Mouse (Mus musculus) neural tube, embryonic 14.5 days (tissue): ENCODE measurements around the gene Mmp11. TPM values are rescaled to one million over a fixed set of nuclear protein-coding genes. Genes with fewer than 3 reads are reported as not detected.
"Not testable (repeated sequence)": the region's sequence is repeated elsewhere in the genome, so short reads cannot be mapped to it uniquely, and the experiment has no call there.

Source experiments
- ATAC-seq: fragments of 200-750 bp; cut with Nextera tagmentation; 2 replicates; pipeline ENCODE4 v1.8.0; 2017; ENCODE audit warnings: low read depth, mild to moderate bottlenecking, moderate TSS enrichment, moderate library complexity
- H3K27ac ChIP-seq: fragments of 300-500 bp; sonication (generic); 2 replicates; pipeline ENCODE4 v1.5.1; 2014; ENCODE audit warnings: low read depth, mild to moderate bottlenecking, control low read depth, low read length, moderate library complexity, mixed read lengths
- H3K27me3 ChIP-seq: fragments of 300-500 bp; sonication (generic); 2 replicates; pipeline ENCODE4 v1.6.1; 2014; ENCODE audit warnings: low read length; ENCODE audit not compliant: control insufficient read depth, insufficient read depth
- H3K36me3 ChIP-seq: fragments of 300-500 bp; sonication (generic); 2 replicates; pipeline ENCODE4 v1.6.1; 2014; ENCODE audit warnings: low read length, mixed read lengths; ENCODE audit not compliant: control insufficient read depth, insufficient read depth
- H3K4me1 ChIP-seq: fragments of 300-500 bp; sonication (generic); 2 replicates; pipeline ENCODE4 v1.6.1; 2014; ENCODE audit warnings: low read length; ENCODE audit not compliant: control insufficient read depth, insufficient read depth
- H3K4me2 ChIP-seq: fragments of 300-500 bp; sonication (generic); 2 replicates; pipeline ENCODE4 v1.6.1; 2014; ENCODE audit warnings: mild to moderate bottlenecking, low read depth, low read length, control low read depth
- H3K4me3 ChIP-seq: fragments of 300-500 bp; sonication (generic); 2 replicates; pipeline ENCODE4 v1.5.1; 2014; ENCODE audit warnings: low read depth, low read length, control low read depth, mixed read lengths
- H3K9ac ChIP-seq: fragments of 300-500 bp; sonication (generic); replicated peaks from 2 replicates; pipeline ENCODE4 v1.6.1; 2014; ENCODE audit warnings: low read depth, mild to moderate bottlenecking, control low read depth, low read length, mixed read lengths
- H3K9me3 ChIP-seq: fragments of 300-500 bp; sonication (generic); 2 replicates; pipeline ENCODE4 v1.6.1; 2016; ENCODE audit warnings: low read length; ENCODE audit not compliant: control insufficient read depth
- WGBS: fragments of 180-500 bp; shearing (Covaris S2); extraction: QIAGEN DNeasy Blood & Tissue Kit; methylation state at CpG from one replicate; pipeline ENCODE4 v1.1.7; 2014; 5-methylcytosine and 5-hydroxymethylcytosine counted together
- polyA plus RNA-seq: library from polyadenylated mRNA; unstranded; fragments of >200 nt; fragmentation: Nextera tagmentation; extraction: Ambion mirVana; gene quantifications from 2 replicates; pipeline ENCODE4 v1.2.1, GENCODE M21; 2014

Gene Mmp11
- polyA plus RNA-seq, 1 experiment from 2014 or later = 15.3 TPM

GRCm38 (mm10) chr10:75894601-75895000 lies 41.7 kb downstream of the Mmp11 start:
- no peaks in the 10 kb centered on the region; the same call in none of the 2 replicates for H3K4me1 ChIP-seq
- no peak overlapping the region for H3K9ac ChIP-seq
- peaks cover 29% of the 10 kb centered on the region for H3K36me3 ChIP-seq
- no peak for ATAC-seq
- 79% methylated on average over 6 of the region's 6 CpGs for WGBS
- H3K27me3 ChIP-seq = no peaks in the 10 kb centered on the region
- H3K4me2 ChIP-seq = no peak overlapping the region
- no peaks in the 10 kb centered on the region for H3K9me3 ChIP-seq
- H3K4me3 ChIP-seq = no peak overlapping the region
- no peak overlapping the region for H3K27ac ChIP-seq

GRCm38 (mm10) chr10:75893089-75893750 lies 43.1 kb downstream of the Mmp11 start, which contains the start of gene Derl3:
TSS of gene Derl3 (plus strand) at chr10:75893413.
- Histone ChIP-seq H3K9me3 (no peaks in the 10 kb centered on the region), H3K36me3 (peaks cover 29% of the 10 kb centered on the region), H3K27ac (peak within 1 kb of the TSS; percentile 40; the same call in 1 of the 2 replicates), H3K4me1 (no peaks in the 10 kb centered on the region; the same call in none of the 2 replicates), H3K4me3 (peak within 1 kb of the TSS; percentile 33), H3K27me3 (no peaks in the 10 kb centered on the region), H3K9ac (peak within 1 kb of the TSS; percentile 55), H3K4me2 (peak within 1 kb of the TSS; percentile 84)
- WGBS = 2% methylated on average over 51 of the region's 51 CpGs
- peak; percentile 99 for ATAC-seq

- H3K4me1 ChIP-seq = no peaks in the 10 kb centered on the region; the same call in none of the 2 replicates
- H3K4me3 ChIP-seq = no peak overlapping the region
- no peak overlapping the region for H3K27ac ChIP-seq
- peaks cover under 1% of the 10 kb centered on the region; the same call in 1 of the 2 replicates for H3K36me3 ChIP-seq
- H3K27me3 ChIP-seq = no peaks in the 10 kb centered on the region
- no peaks in the 10 kb centered on the region for H3K9me3 ChIP-seq
- no peak for ATAC-seq
- H3K9ac ChIP-seq = no peak overlapping the region
- H3K4me2 ChIP-seq = no peak overlapping the region
- 55% methylated on average over 8 of the region's 8 CpGs for WGBS
Measured at GRCm38 (mm10) chr10:75889406-75890153, 46.7 kb downstream of the Mmp11 start.

GRCm38 (mm10) chr10:75887504-75887903 lies 48.8 kb downstream of the Mmp11 start:
- not testable (repeated sequence) for H3K4me3 ChIP-seq, H3K36me3 ChIP-seq, H3K27ac ChIP-seq, H3K4me2 ChIP-seq, ATAC-seq, H3K27me3 ChIP-seq, H3K9me3 ChIP-seq, H3K9ac ChIP-seq, H3K4me1 ChIP-seq
- 93% methylated on average over 5 of the region's 5 CpGs for WGBS

GRCm38 (mm10) chr10:75884742-75885141 lies 51.6 kb downstream of the Mmp11 start:
- H3K36me3 ChIP-seq = no peaks in the 10 kb centered on the region
- WGBS = 95% methylated on average over 8 of the region's 8 CpGs
- H3K4me3 ChIP-seq = no peak overlapping the region
- no peak overlapping the region for H3K9ac ChIP-seq
- H3K4me1 ChIP-seq = no peaks in the 10 kb centered on the region
- H3K4me2 ChIP-seq = no peak overlapping the region
- no peak overlapping the region for H3K27ac ChIP-seq
- H3K27me3 ChIP-seq = no peaks in the 10 kb centered on the region
- H3K9me3 ChIP-seq = no peaks in the 10 kb centered on the region
- no peak for ATAC-seq

GRCm38 (mm10) chr10:75883232-75883552 lies 53.1 kb downstream of the Mmp11 start:
- Histone ChIP-seq H3K4me1 (no peaks in the 10 kb centered on the region), H3K4me3 (no peak overlapping the region), H3K4me2 (no peak overlapping the region), H3K9me3 (no peaks in the 10 kb centered on the region), H3K36me3 (no peaks in the 10 kb centered on the region), H3K27me3 (no peaks in the 10 kb centered on the region), H3K9ac (no peak overlapping the region), H3K27ac (no peak overlapping the region)
- ATAC-seq = peak; percentile 72
- WGBS = under 1% methylated on average over 10 of the region's 10 CpGs

GRCm38 (mm10) chr10:75882433-75883231 lies 53.7 kb downstream of the Mmp11 start:
- Histone ChIP-seq H3K4me1 (no peaks in the 10 kb centered on the region), H3K9me3 (no peaks in the 10 kb centered on the region), H3K4me3 (no peak overlapping the region), H3K27ac (no peak overlapping the region), H3K9ac (no peak overlapping the region), H3K4me2 (no peak overlapping the region), H3K27me3 (no peaks in the 10 kb centered on the region), H3K36me3 (no peaks in the 10 kb centered on the region)
- 6% methylated on average over 15 of the region's 15 CpGs for WGBS
- ATAC-seq = peak; percentile 47; the same call in 1 of the 2 replicates

- Histone ChIP-seq H3K27me3 (no peaks in the 10 kb centered on the region), H3K4me3 (no peak overlapping the region), H3K9me3 (no peaks in the 10 kb centered on the region), H3K4me2 (no peak overlapping the region), H3K9ac (no peak overlapping the region), H3K4me1 (no peaks in the 10 kb centered on the region), H3K27ac (no peak overlapping the region), H3K36me3 (no peaks in the 10 kb centered on the region)
- WGBS = 21% methylated on average over 20 of the region's 20 CpGs
- ATAC-seq = no peak
Measured at GRCm38 (mm10) chr10:75881578-75882432, 54.5 kb downstream of the Mmp11 start.
